Comparison of ENCODE assay signal across 8 mouse cellular contexts in the genomic region with DNA sequence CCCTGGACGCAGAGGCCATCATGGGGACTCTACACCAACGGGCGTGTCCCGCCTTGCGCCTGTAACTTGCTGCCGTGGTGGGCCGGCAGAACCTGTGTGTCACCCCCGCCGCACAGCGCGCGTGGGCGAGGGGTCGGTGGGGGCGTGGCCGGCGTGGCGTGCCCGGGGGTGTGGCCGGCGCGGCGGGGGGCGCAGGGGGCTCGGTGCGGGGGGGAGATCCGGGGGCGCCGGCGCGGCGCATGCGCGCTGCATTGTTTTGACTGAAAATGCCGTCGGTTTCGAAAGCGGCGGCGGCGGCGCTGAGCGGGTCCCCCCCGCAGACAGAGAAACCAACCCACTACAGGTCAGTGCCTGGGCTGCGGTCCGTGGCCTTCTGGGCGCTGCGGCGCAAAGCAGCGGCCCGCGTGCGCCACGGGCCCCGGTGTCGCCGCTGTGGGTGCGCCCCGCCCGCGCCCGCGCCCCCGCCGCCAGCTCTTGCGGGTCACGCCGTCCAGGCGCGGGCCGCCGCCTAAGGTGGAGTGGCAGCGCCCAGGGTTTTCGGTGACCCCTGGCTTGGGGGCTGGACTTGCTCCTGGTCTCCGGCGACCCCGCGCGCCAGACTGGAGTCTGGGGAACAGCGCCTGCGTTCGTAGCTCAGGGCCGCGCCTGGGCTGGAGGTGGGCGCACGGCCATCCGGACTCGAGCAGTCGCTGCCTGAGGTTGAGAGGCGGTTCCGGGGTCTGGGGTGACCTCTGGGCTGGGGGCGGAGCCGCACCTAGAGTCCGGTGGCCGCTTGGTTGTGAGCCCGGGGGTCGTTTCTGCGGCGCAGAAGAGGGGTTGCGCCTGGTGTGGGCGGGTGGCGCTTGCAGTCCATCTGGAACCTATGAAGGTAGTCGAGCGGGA. TPM values are rescaled to one million over a fixed set of nuclear protein-coding genes. Genes with fewer than 3 reads are reported as not detected.
DNase-seq lines count a peak whose midpoint lies in the region; ATAC-seq and TF ChIP-seq lines count a peak whose summit lies in the region.

Gene Unkl, plus strand, starts transcription at position 248 of the 882 bp plus-strand sequence.

- no peak for TF ChIP-seq POLR2A in bone marrow macrophage, adult 2 months (IDR thresholded peaks at IDR 0.05; ENCODE audit: borderline replicate concordance, low read depth, low read length)
- TF ChIP-seq POLR2A in olfactory bulb, adult 2 months (IDR thresholded peaks at IDR 0.05; ENCODE audit: insufficient read depth, low read depth, low read length): peak; percentile 50

- peaks cover 12% of the 10 kb centered on the region for H3K36me3 ChIP-seq in forebrain, embryonic 13.5 days (ENCODE audit: poor library complexity, severe bottlenecking)
- peaks cover 28% of the 10 kb centered on the region for H3K36me3 ChIP-seq in lung, embryonic 14.5 days (ENCODE audit: insufficient read depth)

- no peaks in the 10 kb centered on the region for H3K9me3 ChIP-seq in forebrain, embryonic 13.5 days (replicated peaks)
- H3K9me3 ChIP-seq in lung, embryonic 14.5 days (ENCODE audit: low read depth, low read length): no peaks in the 10 kb centered on the region

- no peaks in the 10 kb centered on the region for H3K27me3 ChIP-seq in forebrain, embryonic 13.5 days
- H3K27me3 ChIP-seq in lung, embryonic 14.5 days (ENCODE audit: insufficient read depth, low read length): no peaks in the 10 kb centered on the region

- H3K4me1 ChIP-seq in bone marrow macrophage, adult 2 months (ENCODE audit: control insufficient read depth, insufficient read depth, low read length): peaks cover 9% of the 10 kb centered on the region; the same call in 1 of the 2 replicates
- H3K4me1 ChIP-seq in forebrain, embryonic 13.5 days: peaks cover 38% of the 10 kb centered on the region
- H3K4me1 ChIP-seq in lung, embryonic 14.5 days (ENCODE audit: insufficient read depth): peaks cover 4% of the 10 kb centered on the region; the same call in 1 of the 2 replicates
- H3K4me1 ChIP-seq in olfactory bulb, adult 2 months (ENCODE audit: control insufficient read depth, insufficient read depth, low read length): peaks cover 11% of the 10 kb centered on the region

- peak within 1 kb of the TSS; percentile 87 for H3K4me3 ChIP-seq in bone marrow macrophage, adult 2 months (ENCODE audit: insufficient read depth, low read length)
- peak within 1 kb of the TSS; percentile 99 for H3K4me3 ChIP-seq in forebrain, embryonic 13.5 days
- H3K4me3 ChIP-seq in lung, embryonic 14.5 days (ENCODE audit: low read depth, low read length): peak within 1 kb of the TSS; percentile 95
- H3K4me3 ChIP-seq in olfactory bulb, adult 2 months (ENCODE audit: insufficient read depth, low read depth, low read length): peak within 1 kb of the TSS; percentile 97

- no peak for TF ChIP-seq CTCF in bone marrow macrophage, adult 2 months (IDR thresholded peaks at IDR 0.05; ENCODE audit: low read depth, low read length)
- TF ChIP-seq CTCF in lung, embryonic 14.5 days (IDR thresholded peaks at IDR 0.05; ENCODE audit: low read depth): no peak
- TF ChIP-seq CTCF in olfactory bulb, adult 2 months (IDR thresholded peaks at IDR 0.05; ENCODE audit: insufficient read depth, low read depth, low read length): no peak

- intact Hi-C loops in heart, postnatal 10 days (cut with DNase I): loop anchor here (2.0 kb wide), 1 partner anchor 86 kb away; the partner anchor contains the start of gene Ube2i

- peak; percentile 28 for ATAC-seq in forebrain, embryonic 13.5 days
- peak; percentile 49 for ATAC-seq in lung, embryonic 14.5 days (ENCODE audit: insufficient read depth)

- peak within 1 kb of the TSS; percentile 91 for H3K9ac ChIP-seq in forebrain, embryonic 13.5 days
- H3K9ac ChIP-seq in lung, embryonic 14.5 days: peak within 1 kb of the TSS; percentile 92

- H3K4me2 ChIP-seq in forebrain, embryonic 13.5 days: peak within 1 kb of the TSS; percentile 95
- peak within 1 kb of the TSS; percentile 73 for H3K4me2 ChIP-seq in lung, embryonic 14.5 days

- WGBS in forebrain, embryonic 13.5 days: under 1% methylated on average over 81 of the region's 104 CpGs
- WGBS in lung, embryonic 14.5 days: under 1% methylated on average over 99 of the region's 104 CpGs
- 1% methylated on average over 103 of the region's 104 CpGs for WGBS in olfactory bulb, adult 2 months

- DNase-seq in CD8-positive naive resting alpha-beta T cell, adult 2 months (ENCODE audit: low read depth in 2 of 2, low spot score in 2 of 2): peak; percentile 62 to 70
- DNase-seq in heart, postnatal 10 days: peak; percentile 80 to 84
- peak; percentile 88 to 92 for DNase-seq in kidney, postnatal 4 days
- peak; percentile 82 for DNase-seq in lung, embryonic 14.5 days
- DNase-seq in thymus, adult 18-20 months: peak; percentile 62

- H3K27ac ChIP-seq in bone marrow macrophage, adult 2 months (ENCODE audit: insufficient read depth, low read depth, low read length): peak within 1 kb of the TSS; percentile 34
- H3K27ac ChIP-seq in forebrain, embryonic 13.5 days: peak within 1 kb of the TSS; percentile 40; the same call in 1 of the 2 replicates
- H3K27ac ChIP-seq in lung, embryonic 14.5 days (ENCODE audit: low read depth): peak within 1 kb of the TSS; percentile 80
- 0 out of 2 replicates have a peak within 1 kb of the TSS, but pooled peaks have one; percentile 46 for H3K27ac ChIP-seq in olfactory bulb, adult 2 months (ENCODE audit: insufficient read depth, low read depth, low read length)

RNA-seq across cellular contexts. Expression of gene Unkl, which starts in this region (rescaled TPM):
- 10.2 and 12.6 TPM in 2 replicates for polyA plus RNA-seq in bone marrow macrophage, adult 2 months (2012; ENCODE audit: insufficient read depth, insufficient read length, missing spikeins)
- 7.9 and 10.6 TPM in 2 replicates for polyA plus RNA-seq in forebrain, embryonic 13.5 days (2015; fragmentation: Nextera tagmentation; extraction: Ambion mirVana)
- 10 to 100 TPM in 1 of 2 experiments, 1 to 10 TPM in 1; 10.0 to 10.1 TPM for total RNA-seq in heart, postnatal 10 days (2021)
- 5.8 TPM in 2 replicates for polyA plus RNA-seq in lung, embryonic 14.5 days (2014; fragmentation: Nextera tagmentation; extraction: Ambion mirVana)
- polyA plus RNA-seq in olfactory bulb, adult 2 months (2012; ENCODE audit: insufficient read depth, insufficient read length, low replicate concordance, missing spikeins): not detected in 2 replicates

Comparison
In these comparisons a context has a peak if more than half of its experiments do, and no peak if none do; other contexts are left out.
1. Peak in every context shown above with its lines: DNase-seq, ATAC-seq, H3K4me3 ChIP-seq and H3K27ac ChIP-seq.